Mouse (Mus musculus) gastrocnemius, postnatal 4 days (tissue): ENCODE results near the gene Acox2. TPM values are rescaled to one million over a fixed set of nuclear protein-coding genes. Genes with fewer than 3 reads are reported as not detected.

Experiments
- DNase-seq, 2 experiments: peaks; one replicate each; pipeline ENCODE4 v3.0.0; 2021 to 2022; ENCODE audit warnings: low spot score in 2 of 2, mixed read lengths in 2 of 2
- total RNA-seq, 2 experiments: library from RNA; stranded (reverse); gene quantifications; 2 replicates each; pipeline ENCODE4 v1.2.3; 2021

The Acox2 gene
- total RNA-seq, 2 experiments from 2014 or later: 1.0 TPM; not detected in 1

GRCm38 (mm10) chr14:8214299-8215207 lies 44.6 kb downstream of the Acox2 start:
- peak; percentile 74 to 76 for DNase-seq

DNA sequence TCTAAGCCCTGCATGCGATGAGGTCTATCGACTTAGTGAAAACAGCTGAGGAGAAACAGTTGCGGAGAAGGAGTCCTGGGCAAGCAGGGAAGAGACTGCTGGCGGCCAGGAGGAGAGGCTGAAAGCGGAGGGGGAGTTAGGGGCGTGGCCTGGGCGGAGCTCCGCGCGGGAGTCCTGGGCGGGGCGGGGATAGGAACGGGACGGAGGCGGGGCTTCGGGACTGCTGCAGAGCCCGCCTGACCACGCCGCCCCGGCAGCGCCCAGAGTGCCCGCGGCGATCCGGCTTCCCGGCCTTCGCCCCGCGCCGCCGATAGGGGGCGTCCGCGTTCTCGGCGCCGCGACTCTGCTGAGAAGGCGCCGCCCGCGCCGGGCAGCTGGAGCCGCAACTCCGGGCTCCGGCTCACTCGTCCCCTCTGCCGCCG lies 45.3 kb downstream of the Acox2 start, which contains the start of gene Kctd6:
Gene Kctd6 (plus strand): TSS at position 338 of the 422 bp plus-strand sequence.
- DNase-seq: peak; percentile 100

- DNase-seq: no peak
Observed at GRCm38 (mm10) chr14:8212996-8213395, 46.2 kb downstream of the Acox2 start.

- no peak for DNase-seq
Observed at GRCm38 (mm10) chr14:8209896-8210295, 49.3 kb downstream of the Acox2 start.

DNA sequence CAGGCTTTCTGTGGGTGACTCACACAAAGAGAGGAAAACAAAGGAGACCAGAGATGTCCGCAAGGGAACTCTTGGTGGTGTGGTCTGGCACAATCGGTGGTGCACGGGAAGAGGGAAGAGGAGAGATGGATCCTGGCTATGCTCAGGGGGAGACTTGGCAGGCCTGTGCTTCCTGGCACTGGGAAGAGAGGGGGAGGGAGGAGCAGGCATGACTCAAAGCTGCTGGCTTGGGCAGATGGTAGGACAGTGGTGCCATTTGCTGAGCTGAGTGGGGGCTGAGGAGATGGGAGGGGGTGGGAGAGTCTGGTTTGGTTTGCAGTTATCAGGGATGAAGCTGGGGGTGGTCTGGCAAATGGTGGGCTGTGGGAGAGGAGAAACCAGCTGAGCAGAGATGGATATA lies 50.3 kb downstream of the Acox2 start:
- no peak for DNase-seq

DNA sequence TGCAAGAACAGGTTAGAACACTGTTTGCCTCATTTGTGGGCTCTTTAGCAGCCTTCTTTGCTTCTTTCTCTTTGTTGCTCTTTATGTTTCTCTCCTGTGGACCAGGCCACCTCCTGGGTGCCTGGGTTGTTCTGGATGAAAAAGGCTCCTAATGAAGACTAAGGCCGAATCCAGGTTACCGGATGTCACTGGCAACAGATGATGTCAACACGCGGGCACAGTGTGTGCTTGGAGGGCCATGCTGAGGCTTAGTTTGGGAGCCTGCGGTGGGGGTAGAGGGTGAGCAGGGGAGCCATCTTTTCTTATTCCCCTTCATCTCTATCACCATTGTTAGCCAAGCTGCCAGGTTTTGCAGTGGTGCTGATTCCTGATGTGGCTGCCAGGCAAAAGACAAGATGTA lies 51.6 kb downstream of the Acox2 start:
- no peak for DNase-seq

GRCm38 (mm10) chr14:8207105-8207504 lies 52.0 kb downstream of the Acox2 start:
- no peak for DNase-seq

DNA sequence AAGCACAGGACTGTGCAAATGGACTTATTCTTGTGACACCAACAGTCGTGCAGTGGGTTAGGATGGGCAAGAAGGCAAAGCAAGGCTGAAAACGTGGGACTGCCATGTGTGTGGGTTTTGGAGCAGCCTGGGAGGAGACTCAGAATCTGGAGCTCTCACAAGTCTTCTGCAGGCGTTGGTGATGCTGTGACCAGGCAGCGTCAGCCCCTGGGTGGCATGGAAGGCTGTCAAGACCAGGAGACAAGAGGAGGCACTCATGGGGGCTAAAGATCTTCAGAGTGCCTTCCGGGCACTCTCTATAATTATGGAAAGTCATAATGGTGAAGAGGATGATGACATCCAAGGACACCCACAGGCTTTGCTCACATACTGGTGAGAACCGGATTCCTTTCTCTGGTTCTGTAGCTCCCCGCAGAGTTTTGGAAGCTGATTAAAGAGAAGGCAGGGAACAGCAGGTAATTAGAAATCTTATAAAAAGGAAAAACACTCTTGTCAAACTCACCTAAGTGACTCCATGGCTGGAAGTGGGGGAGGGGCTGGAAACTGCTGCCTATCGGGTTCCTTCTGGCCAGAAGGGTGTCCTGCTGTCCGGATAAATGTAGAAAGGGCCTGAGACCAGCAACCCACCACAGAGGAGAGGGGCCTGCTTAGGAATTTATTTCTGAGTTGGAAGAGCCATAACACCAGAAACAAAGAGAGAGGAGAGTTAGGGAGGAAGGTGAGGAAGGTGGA lies 52.8 kb downstream of the Acox2 start:
- no peak for DNase-seq

DNA sequence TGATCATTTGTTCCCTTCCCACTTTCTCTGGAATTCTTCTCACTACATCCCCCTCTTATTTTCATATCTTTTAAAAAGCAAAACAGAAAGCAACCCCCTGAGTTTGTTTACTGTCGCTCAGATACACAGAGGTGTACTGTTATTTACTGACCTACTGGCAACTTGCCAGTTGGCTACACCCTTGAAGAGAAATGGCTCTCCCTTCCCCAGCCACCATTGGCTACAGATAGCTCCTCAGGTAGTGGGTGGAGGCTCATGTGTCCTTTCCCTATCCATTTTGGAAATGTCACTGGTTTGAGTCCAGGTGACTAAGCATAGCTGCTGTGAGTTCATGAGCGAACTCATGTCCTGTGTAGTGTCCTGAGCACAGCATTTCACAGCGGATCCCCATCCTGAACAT lies 57.4 kb downstream of the Acox2 start:
- DNase-seq: no peak

DNA sequence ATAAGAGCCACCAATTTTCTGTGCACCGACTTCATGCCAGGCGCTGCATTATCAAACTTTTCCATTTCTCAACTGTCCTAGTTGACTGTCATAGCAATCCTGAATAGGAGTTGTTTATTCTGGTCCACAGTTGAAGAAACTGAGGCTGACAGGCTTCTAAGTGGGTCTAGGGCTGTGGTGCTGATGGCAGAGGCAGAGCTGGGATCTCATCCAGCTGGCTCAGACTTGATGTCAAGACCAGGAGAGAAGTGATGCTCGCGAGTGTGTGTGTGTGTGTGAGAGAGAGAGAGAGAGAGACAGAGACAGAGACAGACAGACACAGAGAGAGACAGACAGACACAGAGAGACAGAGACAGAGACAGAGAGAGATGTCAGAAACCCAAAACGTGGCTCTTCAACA lies 58.4 kb downstream of the Acox2 start:
- DNase-seq: no peak

GRCm38 (mm10) chr14:8192727-8193126 lies 66.4 kb downstream of the Acox2 start:
- no peak for DNase-seq

DNA sequence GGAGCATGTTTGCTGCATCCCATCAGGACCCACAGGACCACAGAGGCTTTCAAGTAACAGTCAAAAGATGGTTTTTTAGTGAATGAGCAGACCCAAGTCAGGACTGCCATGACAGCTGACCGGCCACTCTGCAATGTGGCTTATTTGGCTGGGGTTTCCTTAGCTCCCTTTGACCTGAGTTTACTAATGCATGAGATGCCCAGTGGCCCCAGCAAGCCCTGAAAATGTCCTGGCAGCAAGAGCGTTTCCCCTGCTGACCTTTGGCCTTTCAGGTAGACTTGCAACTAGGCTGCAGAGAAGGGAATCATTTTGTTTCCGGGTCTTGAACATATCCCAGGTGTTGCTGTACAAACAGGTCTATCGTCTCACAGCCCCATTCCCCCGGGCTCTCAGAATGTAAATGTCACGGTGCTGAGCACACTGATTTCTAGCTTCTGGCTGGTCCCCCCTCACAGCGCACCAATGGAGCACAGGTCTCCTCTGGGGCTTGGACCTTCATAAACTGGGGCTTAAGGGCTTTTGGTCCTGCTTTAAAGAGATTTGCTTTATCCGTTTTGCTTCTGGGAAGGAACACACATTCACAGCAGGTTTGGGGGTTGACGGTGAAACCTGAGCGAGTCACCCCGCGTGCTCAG lies 67.7 kb downstream of the Acox2 start:
- DNase-seq: no peak

DNA sequence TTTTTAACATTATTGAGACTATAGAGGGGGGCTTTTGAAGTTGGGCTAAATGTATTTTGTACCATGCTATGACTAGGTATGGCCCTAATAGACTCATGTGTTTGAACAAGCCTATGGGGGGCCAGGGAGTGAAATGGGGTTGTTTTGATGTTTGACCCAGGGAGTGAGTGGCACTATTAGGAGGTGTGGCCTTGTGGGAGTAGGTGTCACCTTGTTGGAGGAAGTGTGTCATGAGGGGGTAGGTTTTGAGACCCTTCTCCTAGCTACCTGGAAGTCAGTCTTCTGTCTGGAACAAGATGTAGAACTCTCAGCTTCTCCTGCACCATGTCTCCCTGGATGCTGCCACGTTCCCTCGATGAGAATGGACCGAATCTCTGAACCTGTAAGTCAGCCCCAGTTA lies 68.6 kb downstream of the Acox2 start:
- DNase-seq: no peak

- DNase-seq: no peak
Observed at GRCm38 (mm10) chr14:8186278-8187045, 72.7 kb downstream of the Acox2 start.

DNA sequence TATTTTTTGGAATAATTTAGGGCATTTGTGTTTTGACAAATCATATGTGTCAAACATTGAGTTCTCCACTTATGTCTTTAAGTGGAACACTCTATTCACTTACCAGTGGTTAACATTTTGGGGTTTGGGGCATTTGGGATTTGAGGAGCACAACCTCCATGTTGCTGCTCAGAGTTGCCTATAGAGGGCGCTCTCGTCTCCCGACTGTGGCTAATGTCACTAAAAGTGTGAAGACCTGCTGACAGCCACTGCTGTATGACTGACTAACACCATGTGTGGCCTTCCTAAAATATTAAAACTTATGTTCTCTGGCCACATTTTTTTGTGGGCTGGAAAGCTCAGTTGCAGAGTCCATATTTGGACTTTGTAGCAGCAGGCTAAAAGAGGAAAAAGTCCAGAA lies 75.8 kb downstream of the Acox2 start:
- no peak for DNase-seq

DNA sequence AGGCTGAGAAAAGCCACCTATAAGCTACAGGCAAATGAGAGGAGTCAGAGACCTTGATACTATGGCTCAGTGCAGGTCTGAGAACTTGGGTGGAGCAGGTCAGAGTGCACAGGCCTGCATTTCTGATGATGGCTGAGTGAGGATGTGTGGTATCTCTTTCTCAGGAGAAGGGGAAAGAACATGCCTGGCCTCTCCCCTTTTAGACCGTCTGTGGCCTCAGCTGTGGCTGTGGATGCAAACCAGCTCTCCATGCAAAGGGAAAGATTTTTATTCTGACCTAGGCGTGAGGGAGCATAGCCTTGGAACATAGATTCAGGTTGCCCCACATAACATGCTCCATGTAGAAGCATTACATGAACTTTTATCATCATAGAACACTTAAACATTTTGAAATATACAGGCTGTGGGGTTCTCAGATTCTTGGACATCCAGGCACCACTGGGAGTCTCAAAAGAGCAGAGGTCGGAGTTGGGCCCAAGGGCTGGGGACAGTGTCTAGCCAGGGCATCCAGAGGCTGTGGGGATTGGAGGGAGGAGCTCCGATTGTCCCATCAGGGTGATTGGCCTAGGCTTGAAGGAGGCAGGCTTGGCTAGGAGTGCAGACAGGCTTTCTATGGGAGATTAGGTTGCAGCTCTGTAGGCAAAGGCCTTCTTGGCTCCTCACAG lies 78.7 kb downstream of the Acox2 start:
- DNase-seq: no peak

DNA sequence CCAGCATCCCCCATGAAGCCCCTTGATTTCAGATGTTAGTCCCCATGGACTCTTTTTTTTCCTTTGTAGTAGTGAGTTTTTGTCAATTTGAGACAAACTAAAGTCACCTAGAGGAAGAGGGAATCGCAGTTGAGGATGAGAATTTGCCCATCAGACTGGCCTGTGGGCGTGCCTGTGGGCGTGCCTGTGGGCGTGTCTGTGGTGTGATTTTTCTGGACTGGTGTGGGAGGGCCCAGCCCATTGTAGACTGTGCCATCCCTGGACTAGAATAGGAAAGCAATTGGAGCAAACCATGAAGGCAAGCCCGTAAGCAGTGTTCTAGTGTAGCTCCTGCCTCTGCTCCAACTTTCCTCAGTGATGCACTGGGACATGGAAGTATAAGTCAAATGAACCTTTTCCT lies 82.9 kb downstream of the Acox2 start:
- DNase-seq: no peak
